Mouse (Mus musculus): ENCODE results near the gene Zfp607a. TPM values are rescaled to one million over a fixed set of nuclear protein-coding genes. Genes with fewer than 3 reads are reported as not detected.

Zfp607a gene
- 8.3 TPM for polyA plus RNA-seq (2014; fragmentation: Illumina TruSeq; extraction: RNeasy Lipid Tissue Mini Kit (QIAGEN cat#74804); ENCODE audit: low read depth, low replicate concordance)

DNA sequence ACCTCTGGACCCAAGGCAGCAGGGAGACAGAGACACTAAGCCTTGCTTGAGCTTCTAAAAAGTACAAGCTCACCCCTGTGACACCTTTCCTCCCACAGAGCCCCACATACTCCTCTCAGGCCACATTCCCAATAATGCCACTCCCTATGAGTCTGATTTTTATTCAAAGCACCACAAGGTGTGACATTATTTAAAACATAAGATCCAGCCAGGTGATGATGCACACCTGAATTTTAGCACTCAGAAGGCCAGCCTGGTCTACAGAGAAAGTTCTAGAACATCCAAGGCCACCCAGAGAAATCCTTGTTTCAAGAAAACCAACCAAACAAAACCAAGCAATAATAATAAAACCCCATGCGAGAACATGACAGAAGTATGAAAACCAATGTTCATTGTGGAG, at the start of gene Zfp607a:
Gene Zfp607a (plus strand): TSS at position 301 of the 400 bp plus-strand sequence.

DNA sequence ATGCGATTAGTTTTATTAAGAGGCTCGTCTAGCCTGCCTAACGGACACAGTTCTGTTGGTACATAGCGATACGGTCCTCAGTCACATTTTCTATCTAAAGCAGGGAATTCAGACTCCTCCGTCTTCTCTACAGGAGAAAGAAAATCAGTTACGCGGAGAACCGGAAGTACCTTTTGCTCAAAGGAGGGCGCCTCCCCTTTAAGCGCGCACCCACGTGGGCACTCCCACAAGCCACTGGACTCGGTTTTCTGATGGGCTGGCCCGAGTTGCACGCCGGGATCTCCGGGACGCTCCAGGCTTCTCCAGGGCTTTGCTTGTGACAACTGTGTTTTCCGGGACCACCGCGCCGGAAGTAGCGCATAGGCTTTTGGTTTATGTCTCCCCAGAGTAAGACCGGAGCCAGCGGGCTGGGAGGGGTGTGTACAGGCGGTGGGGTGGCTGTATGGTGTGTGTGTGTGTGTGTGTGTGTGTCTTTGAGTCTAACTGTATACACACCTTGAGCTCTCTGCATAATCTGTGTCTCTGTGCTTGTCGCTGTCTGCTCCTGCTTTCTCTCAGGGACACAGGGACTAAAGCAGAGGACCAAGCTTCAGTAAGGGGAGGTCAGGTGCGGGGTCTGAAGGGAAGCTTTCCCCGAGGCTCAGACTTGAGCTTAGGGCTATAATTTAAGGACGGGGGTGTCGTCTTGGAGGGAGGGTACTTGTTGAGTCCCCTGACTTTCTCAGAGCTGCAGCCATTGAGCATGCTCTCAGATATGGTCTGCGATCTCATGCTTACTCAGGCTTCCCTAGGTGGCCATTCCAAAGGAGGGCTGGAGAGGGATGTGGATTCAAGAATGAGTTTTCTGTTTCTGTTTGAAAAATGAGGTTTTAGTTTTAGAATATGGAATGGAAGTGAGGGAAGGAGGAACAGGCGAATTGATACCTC, 18.7 kb upstream of the Zfp607a start, which contains the start of gene Zfp59:
Gene Zfp59 (plus strand): TSS at position 285 of the 927 bp plus-strand sequence.

DNA sequence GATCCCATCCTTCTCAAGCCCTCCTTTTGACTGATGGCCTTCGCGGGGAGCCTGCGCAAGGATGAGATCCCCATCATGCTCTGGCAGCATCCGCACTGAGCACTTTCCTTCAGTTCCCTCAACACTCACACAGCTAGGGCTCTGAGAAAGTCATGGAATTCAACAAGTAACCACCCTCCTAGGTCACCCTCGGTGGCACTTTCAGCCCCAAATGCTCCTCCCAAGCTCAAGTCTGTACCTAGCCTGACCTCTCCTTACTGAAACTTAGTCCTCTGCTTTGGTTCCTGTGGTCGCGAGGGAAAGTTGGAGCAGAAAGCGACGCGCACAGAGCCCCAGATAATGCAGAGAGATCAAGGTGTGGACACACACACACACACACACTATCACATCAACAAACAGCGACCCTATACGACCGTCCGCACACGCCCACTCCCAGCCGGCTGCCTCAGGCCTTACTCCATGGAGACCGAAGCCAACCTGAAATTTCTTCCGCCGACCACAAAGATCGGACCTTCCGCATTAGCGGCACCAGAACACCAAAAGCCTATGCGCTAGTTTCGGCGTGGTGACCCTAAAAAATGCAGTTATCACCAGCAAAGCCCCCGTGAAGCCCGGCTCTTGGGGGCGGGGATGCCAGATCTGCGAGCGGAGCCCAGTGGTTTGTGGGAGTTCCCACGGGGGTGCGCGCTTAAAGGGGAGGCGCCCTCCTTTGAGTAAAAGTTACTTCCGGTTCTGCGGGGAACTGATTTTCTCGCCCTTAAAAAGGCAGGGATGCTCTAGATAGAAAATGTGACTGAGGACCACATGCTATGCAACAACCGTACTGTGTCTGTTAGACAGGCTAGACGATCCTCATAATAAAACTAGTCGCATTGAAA, 71.7 kb downstream of the Zfp607a start, which contains the start of gene Zfp974:
Gene Zfp974 (minus strand): TSS at position 643 of the 878 bp plus-strand sequence.

Other genes with a start within 250 kb of the Zfp607a start
- gene Ttc9b, start 203.6 kb upstream of the Zfp607a start, polyA plus RNA-seq (2014; fragmentation: Illumina TruSeq; extraction: RNeasy Lipid Tissue Mini Kit (QIAGEN cat#74804); ENCODE audit: low read depth, low replicate concordance) = not detected
- gene Map3k10, start 182.9 kb upstream of the Zfp607a start, polyA plus RNA-seq (2014; fragmentation: Illumina TruSeq; extraction: RNeasy Lipid Tissue Mini Kit (QIAGEN cat#74804); ENCODE audit: low read depth, low replicate concordance) = 0.97 TPM
- 17.5 TPM for gene Zfp607b, start 168.2 kb upstream of the Zfp607a start, polyA plus RNA-seq (2014; fragmentation: Illumina TruSeq; extraction: RNeasy Lipid Tissue Mini Kit (QIAGEN cat#74804); ENCODE audit: low read depth, low replicate concordance)
- 15.3 TPM for gene Zfp60, start 126.1 kb upstream of the Zfp607a start, polyA plus RNA-seq (2014; fragmentation: Illumina TruSeq; extraction: RNeasy Lipid Tissue Mini Kit (QIAGEN cat#74804); ENCODE audit: low read depth, low replicate concordance)
- 42.3 TPM for gene Zfp626, start 50.3 kb upstream of the Zfp607a start, polyA plus RNA-seq (2014; fragmentation: Illumina TruSeq; extraction: RNeasy Lipid Tissue Mini Kit (QIAGEN cat#74804); ENCODE audit: low read depth, low replicate concordance)
- 22.2 TPM for gene Zfp59, start 18.9 kb upstream of the Zfp607a start, polyA plus RNA-seq (2014; fragmentation: Illumina TruSeq; extraction: RNeasy Lipid Tissue Mini Kit (QIAGEN cat#74804); ENCODE audit: low read depth, low replicate concordance)
- gene Zfp974, start 71.9 kb downstream of the Zfp607a start, polyA plus RNA-seq (2014; fragmentation: Illumina TruSeq; extraction: RNeasy Lipid Tissue Mini Kit (QIAGEN cat#74804); ENCODE audit: low read depth, low replicate concordance) = 29.5 TPM
- gene Zfp780b, start 121.6 kb downstream of the Zfp607a start, polyA plus RNA-seq (2014; fragmentation: Illumina TruSeq; extraction: RNeasy Lipid Tissue Mini Kit (QIAGEN cat#74804); ENCODE audit: low read depth, low replicate concordance) = 6.1 TPM
- 19.4 TPM for gene Zfp850, start 156.6 kb downstream of the Zfp607a start, polyA plus RNA-seq (2014; fragmentation: Illumina TruSeq; extraction: RNeasy Lipid Tissue Mini Kit (QIAGEN cat#74804); ENCODE audit: low read depth, low replicate concordance)
- 22.1 TPM for gene Psmc4, start 192.6 kb downstream of the Zfp607a start, polyA plus RNA-seq (2014; fragmentation: Illumina TruSeq; extraction: RNeasy Lipid Tissue Mini Kit (QIAGEN cat#74804); ENCODE audit: low read depth, low replicate concordance)
- gene Fcgbp, start 213.7 kb downstream of the Zfp607a start, polyA plus RNA-seq (2014; fragmentation: Illumina TruSeq; extraction: RNeasy Lipid Tissue Mini Kit (QIAGEN cat#74804); ENCODE audit: low read depth, low replicate concordance) = not detected